Mouse (Mus musculus) induced T-regulatory cell, adult 2 months (primary cell): ENCODE data around the gene Vamp5.

ENCODE experiments used
- DNase-seq: peaks from one replicate; pipeline ENCODE4 v3.0.0-alpha.2; 2012; ENCODE audit warnings: low read depth

Vamp5 gene

GRCm38 (mm10) chr6:72366844-72367443 lies 13.3 kb downstream of the Vamp5 start, which contains the start of gene Rnf181:
Gene Rnf181 (minus strand): TSS chr6:72366956.
- DNase-seq: no peak

DNA sequence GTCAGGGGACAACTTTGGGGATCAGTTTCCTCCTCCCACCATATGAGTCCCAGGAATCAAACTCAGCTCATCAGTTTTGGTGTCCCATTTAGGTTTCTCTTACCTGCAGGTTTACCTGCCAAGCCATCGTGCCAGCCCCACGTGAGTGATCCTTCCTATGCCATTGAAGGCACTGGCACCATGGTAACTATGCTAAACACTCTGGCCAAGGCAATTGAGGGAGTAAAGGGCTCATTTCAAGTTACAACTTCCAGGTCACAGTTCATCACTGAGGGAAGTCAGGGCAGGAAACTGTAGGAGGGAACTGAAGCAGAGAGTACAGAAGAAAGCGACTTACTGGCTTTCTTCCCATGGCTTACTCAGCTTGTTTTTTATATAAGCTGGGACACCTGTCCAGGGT lies 14.0 kb downstream of the Vamp5 start:
- no peak for DNase-seq

DNA sequence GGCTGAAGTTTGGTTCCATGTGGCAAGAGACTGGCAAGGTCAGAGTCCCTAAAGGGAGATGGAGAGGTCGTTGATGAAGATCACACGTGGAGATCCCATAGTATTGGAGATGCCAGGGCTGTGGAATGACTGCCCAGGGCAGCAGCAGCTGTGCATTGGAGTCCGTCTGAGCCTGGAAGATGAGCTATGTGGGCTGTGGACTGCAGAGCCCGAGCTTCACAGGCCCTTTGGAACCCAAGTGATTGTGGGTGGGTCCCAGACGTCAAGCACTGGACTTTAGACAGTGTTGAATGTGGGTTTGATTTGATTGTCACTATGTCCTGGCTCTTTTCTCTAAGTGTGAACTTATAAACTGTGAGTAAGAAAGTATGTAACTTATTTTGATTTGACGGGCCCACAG lies 15.3 kb downstream of the Vamp5 start:
- DNase-seq: no peak

DNA sequence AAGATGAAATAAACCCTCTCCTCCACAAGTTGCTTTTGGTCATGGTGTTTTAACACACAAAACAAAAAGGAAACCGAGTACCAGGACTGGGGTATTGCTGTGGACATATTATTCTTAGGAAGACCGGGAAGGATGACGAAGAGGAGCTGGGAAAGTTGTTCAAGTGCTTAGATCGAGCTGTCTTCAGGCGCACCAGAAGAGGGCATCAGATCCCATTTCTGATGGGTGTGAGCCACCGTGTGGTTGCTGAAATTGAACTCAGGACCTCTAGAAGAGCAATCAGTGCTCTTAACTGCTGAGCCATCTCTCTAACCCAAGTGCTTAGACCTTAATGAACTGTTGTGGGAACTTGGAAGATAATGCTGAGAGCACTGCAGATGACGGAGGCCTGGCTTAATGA lies 16.3 kb downstream of the Vamp5 start:
- DNase-seq: no peak

DNA sequence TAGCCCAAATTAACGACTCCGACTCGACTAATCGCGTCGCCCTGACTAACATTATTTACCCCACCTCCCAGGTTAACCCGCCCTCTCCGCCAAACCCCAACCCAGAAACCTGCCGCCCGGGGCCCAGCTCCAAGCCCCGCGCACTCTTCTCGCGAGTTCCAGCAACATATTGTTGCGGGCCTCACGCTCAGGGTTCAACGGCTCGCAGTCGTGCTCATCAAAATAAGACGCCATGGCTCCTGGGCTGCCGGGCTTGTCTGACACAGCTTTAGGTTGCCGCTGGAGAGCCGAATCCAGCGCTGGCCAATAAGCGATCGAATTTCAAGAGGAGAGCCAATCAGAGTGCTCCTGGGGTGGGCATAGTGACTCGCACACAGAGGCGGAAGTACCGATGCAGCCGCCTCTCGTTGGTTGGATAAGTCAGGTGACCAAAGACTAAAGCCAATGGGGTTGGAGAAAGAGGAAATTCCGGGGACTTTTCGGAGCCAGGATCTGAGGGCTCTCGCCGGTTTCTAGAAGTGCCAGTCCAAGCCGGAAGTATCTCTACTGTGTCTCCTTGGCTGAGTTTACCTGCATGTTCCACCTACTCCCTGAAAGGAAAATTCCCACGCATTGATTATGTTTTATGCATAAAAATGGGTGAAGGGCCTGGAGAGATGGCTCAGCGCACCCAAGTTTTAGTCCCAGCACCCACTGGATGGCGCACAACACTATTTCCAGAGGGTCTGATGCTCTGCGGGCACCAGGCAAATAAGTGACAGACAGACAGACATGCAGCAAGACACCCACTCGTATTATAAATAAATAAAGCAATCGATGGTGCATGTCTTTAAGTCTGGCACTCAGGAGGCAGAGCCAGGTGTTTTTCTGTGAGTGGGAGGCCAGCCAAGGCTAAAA lies 17.9 kb downstream of the Vamp5 start:
- peak; percentile 98 for DNase-seq

- no peak for DNase-seq
Measured at GRCm38 (mm10) chr6:72361121-72361551, 19.1 kb downstream of the Vamp5 start.

GRCm38 (mm10) chr6:72360599-72360935 lies 19.7 kb downstream of the Vamp5 start:
- DNase-seq: no peak

GRCm38 (mm10) chr6:72359891-72360598 lies 20.2 kb downstream of the Vamp5 start:
- DNase-seq: no peak

DNA sequence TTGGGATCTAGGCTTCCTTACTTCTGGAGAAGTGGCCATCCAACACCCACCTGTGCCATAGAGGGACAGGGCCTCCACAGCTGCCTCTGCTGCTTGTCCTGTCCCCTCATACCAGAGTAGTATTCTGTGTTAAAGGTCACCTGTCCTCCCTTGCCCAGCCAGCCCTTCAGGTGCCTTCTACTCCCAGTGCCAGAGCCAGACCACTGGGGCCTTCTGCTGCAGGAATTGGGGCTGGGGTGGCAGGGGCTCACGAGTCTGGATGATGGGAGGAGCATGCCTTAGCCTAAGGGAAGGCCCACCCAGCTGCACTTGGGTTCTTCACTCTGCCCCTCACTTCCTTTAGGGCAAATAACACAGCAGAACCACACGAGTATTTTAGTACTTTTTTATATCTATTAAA lies 20.9 kb downstream of the Vamp5 start:
- no peak for DNase-seq

DNA sequence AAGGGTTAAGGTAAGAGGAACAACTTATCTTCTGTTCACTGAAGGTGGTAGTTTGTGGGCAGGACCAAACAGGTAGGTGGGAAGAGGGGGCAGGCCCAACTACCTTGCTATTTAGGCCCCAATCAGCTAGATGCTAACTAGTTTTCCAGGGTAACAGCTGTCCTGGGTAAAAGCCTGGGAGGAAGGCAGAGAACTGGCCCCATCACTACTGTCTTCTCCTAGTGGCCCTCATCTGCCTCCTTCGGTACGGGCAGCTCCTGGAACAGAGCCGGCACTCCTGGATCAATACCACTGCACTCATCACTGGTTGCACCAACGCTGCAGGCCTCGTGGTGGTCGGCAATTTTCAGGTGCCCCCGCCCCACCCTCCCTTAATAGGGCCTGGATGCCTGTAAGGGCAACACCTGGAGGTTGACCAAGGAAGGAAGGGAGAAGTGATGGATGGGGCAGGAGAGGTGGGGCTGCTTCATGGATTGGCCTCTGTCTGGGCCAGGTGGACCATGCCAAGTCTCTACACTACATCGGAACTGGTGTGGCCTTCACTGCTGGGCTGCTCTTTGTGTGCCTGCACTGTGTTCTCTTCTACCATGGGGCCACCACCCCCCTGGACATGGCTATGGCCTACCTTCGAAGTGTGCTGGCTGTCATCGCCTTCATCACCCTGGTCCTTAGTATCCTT lies 22.0 kb downstream of the Vamp5 start:
- DNase-seq: no peak

- no peak for DNase-seq
Measured at GRCm38 (mm10) chr6:72357164-72358079, 22.8 kb downstream of the Vamp5 start.

GRCm38 (mm10) chr6:72356001-72356532 lies 24.2 kb downstream of the Vamp5 start:
- DNase-seq: no peak

DNA sequence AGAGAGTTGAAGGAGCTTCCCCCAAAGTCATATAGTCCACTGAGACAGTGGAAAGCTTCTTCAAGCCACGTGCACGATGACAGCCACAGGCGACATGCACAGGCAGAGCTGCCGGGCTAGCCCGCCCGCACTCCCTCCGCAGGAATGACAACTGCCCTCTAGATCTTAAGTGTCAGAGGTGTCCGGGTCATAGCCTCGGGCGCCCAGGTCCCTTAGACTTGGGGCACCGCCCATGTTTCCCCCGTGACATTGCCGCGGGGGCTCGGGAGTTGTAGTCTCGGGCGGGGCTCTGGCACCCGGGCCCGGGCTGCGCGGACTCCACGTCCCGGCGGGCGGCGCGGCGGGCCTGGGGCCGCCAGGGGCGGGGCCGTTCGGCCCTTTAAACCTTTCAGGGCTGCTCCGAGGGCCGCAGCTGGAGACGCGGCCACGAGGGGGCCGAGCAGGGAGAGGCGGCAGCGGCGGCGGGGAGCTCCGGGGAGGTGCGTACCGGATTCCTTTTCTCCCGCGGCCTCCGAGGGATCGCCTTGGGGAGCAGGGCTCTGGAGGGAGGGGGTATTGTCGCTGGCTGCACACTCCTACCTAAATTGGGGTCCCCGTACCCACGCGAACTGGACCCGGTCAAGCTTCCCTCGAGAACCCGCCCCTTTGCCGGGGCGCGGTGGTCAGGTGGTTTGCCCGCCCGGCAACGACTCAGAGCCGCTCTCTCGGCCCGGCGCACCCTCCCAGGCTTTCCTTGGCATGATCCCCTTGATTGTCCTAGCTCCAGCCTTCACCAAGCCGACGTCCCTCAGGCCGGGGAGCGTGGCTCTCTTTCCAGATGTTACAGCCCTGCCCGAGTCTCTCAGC lies 25.0 kb downstream of the Vamp5 start, which contains the start of gene Tmem150a:
TSS of gene Tmem150a (plus strand) at position 382 of the 846 bp plus-strand sequence.
- peak; percentile 66 for DNase-seq

GRCm38 (mm10) chr6:72354025-72354424 lies 26.2 kb downstream of the Vamp5 start:
- DNase-seq: no peak

DNA sequence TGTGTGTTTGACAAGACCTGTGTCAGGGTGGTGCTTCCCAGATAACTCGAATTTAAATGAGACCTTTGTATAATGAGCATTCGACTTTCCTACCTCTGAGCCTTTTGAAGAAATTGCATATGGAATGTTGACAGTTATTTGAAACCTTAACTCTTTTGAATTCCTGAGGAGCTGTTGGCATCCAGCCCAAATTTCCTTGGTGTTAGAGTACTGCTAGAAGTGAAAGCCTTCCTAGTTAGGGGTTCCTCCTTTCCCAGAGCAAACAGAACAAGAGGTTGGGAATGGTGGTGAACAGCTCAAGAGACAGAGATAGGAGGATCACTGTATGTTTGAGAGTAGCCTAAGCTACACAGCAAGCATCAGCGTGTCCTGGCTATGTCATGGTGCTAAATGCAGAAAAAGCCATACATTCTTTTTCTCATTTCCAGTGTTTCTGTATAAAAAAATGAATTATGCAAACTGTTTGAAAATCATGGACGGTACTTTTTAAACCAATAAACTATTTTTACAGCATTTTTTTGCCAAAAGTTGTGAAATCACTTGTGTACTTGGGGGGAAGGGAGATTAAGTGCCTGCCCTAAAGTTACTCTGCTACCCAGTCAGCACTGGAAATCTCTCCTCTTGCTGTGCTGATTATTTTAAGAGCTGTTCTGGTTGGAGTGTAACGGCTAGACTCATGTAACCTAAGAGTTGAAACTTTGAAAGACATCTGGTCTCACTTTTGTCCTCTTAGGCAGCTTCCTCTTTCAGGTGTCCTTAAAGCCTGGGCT lies 27.4 kb downstream of the Vamp5 start:
- DNase-seq: no peak

GRCm38 (mm10) chr6:72350214-72350613 lies 30.1 kb downstream of the Vamp5 start:
- DNase-seq: no peak

GRCm38 (mm10) chr6:72348411-72348810 lies 31.9 kb downstream of the Vamp5 start:
- DNase-seq: no peak

- peak; percentile 87 for DNase-seq
Measured at GRCm38 (mm10) chr6:72347166-72347941, 32.9 kb downstream of the Vamp5 start, which contains the start of gene 0610030E20Rik. Gene 0610030E20Rik (plus strand): TSS chr6:72347317.
